Mouse (Mus musculus) left cerebral cortex, postnatal 36 days (tissue): ENCODE measurements around the gene Sgsm3. TPM values are rescaled to one million over a fixed set of nuclear protein-coding genes. Genes with fewer than 3 reads are reported as not detected.
A peak's percentile ranks its signal among the peaks of the same experiment; 100 is the strongest.

Experiments used
- DNase-seq, 2 experiments: peaks; one replicate each; pipeline ENCODE4 v3.0.0; 2021 to 2022; ENCODE audit warnings: low spot score in 2 of 2, mixed read lengths in 1 of 2
- intact Hi-C: fragments of 180-260 bp; cut with DNase I; formaldehyde crosslinking; loops from one replicate; pipeline ENCODE4 v1.15.1; 2025
- total RNA-seq, 2 experiments: library from RNA; stranded (reverse); gene quantifications; 2 replicates each; pipeline ENCODE4 v1.2.3; 2021

Gene Sgsm3
- total RNA-seq, 2 experiments from 2014 or later: 87.8 to 97.0 TPM

DNA sequence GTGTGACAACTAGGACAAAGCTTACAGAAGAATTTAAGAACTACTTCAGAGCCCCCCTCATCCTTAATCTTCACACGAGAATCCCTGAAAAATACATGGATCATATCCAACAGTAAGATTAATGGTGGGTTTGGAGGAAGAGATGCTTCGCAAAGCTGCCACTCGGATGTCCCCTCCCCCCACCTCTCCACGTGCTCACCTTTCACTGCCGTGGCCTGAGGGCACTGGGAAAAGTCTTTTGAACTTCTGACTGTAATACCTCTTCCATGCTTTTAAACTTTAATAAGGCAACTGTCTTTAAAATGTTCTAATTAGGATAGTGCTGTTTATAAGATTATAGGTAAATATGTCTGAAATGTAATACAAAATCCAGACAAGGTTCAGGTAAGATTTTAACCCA lies 3.3 kb upstream of the Sgsm3 start:
- intact Hi-C loops: no loop called here
- no peak for DNase-seq

DNA sequence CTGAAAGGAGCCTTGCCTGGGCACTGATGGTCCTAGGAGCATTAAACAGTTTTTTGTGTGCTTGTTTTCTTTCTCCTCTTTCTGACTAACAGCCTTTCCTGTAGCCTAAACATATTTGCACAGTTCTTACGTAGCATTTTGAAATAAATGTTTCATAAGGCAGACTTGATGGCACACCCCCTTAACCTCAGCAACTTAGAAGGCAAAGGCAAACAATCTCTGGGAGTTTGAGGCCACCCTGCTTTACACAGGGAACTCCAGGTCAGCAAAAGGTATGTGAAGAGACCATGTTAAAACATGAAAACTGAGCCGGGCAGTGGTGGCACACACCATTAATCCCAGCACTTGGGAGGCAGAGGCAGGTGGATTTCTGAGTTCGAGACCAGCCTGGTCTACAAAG lies 1.9 kb upstream of the Sgsm3 start:
- intact Hi-C loops: no loop called here
- DNase-seq: no peak

DNA sequence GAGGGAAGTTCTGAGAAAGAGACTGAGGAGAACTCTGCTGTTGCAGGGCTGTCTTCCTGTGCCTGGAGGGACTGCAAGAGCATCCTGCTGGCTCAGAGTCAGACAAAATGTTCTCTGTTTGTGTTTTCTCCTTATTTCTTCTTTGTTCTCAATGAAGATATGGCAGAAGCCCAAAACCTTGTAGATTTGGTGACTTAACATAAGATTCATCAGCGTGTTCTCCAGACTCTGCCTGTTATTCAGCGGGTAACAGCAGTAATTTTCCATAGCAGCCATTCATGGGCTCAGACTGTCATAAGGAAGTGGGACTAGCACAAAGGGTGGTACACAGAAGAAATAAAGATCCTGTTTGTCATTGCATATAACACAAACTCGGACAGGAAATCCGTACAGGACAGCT lies 2.0 kb downstream of the Sgsm3 start:
- DNase-seq: no peak

DNA sequence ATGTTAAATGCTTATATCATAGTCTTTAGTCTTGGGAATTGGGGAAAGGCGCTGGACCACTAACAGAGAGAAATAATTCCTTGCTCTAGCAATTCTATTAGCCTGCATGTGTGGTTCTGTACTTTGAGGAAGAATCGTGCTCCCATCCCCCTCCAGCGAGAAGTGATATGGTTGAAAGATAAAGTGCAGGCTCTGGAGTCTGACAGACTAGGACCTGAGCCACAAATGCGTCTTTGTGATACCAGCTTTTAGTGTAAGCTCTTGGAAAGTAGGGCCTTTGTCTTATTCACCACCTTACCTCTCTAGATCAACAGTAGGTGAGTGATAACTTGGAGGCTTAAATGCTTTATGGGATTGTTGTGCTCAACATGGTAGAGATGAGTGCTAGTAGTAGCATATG lies 3.6 kb downstream of the Sgsm3 start:
- no peak for DNase-seq
- intact Hi-C loops: no loop called here

More for the DNA sequence above, 2.0 kb downstream of the Sgsm3 start:
- intact Hi-C loops: no loop called here

DNA sequence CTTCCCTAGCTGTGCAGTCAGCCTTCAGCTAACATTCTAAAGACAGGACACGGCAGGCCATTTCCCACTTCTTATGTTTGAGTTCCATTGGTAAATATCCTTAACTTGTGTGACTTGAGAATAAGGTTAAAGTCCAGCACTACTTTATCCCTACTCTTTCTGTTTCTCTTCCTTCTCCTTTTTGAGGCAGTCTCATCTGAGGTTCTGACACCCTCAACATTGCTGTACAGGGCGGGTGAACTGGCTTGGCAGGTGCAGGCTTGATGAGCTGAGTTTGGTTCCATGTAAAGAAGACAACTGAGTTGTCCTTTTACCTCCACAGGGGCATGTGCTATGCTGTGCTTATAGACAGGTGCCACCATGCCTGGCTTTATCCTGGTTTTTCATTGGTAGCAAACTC lies 5.7 kb downstream of the Sgsm3 start:
- intact Hi-C loops: no loop called here
- no peak for DNase-seq

DNA sequence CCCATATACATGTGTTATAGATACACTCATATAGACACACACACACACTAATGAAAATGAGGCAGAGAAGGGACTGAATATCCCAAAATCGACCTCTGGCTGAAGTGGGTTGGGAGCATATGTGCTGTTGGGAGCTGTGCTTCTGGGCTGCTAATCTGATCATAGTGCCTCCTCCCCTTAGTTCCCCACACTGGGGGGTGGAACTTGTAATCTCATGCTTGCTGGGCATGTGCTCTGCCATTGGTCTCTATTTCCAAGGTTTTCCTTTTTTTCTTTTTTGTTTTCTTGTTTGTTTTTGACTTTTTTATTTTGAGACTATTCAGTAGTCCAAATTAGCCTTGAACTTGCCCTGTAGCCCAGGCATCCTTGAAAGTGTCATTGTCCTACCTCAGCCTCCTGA lies 10.8 kb downstream of the Sgsm3 start:
- DNase-seq: no peak
- intact Hi-C loops: no loop called here

DNA sequence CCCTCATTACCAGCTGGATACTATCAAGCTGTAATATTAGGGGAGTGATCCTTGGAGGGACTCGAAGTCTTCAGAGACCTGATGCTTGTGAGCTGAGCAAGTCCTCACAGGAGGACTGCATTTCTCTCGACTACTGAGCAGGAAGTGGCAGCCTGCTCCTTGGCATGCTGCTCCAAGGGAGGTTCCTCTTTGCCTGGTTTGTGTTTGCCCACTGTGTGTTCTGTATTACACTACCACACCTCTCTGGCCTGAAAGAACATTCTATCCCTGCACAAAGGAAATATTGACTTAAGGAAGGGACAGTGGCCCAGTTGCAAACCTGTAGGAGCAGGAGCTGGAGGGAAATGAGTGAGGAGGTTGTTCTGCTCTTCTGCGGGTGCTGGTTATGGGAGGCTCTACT lies 12.1 kb downstream of the Sgsm3 start:
- DNase-seq: no peak
- intact Hi-C loops: no loop called here

DNA sequence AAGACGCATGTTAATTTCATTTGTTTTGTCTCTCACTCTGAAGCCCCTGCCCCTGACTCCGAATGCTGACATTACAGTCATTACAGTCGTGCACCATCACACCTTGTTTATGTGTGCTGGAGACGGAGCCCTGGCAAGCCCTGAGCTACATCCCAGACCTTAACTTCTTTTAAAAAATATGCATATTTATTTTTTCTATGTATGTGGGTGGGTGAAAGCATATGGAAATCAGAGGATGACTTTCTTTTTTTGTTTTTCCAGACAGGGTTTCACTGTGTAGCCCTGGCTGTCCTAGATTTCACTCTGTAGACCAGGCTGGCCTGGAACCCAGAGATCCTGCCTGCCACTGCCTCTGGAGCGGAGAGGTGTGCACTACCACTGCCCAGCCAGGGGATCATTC lies 17.4 kb downstream of the Sgsm3 start:
- DNase-seq: no peak
- intact Hi-C loops: no loop called here

DNA sequence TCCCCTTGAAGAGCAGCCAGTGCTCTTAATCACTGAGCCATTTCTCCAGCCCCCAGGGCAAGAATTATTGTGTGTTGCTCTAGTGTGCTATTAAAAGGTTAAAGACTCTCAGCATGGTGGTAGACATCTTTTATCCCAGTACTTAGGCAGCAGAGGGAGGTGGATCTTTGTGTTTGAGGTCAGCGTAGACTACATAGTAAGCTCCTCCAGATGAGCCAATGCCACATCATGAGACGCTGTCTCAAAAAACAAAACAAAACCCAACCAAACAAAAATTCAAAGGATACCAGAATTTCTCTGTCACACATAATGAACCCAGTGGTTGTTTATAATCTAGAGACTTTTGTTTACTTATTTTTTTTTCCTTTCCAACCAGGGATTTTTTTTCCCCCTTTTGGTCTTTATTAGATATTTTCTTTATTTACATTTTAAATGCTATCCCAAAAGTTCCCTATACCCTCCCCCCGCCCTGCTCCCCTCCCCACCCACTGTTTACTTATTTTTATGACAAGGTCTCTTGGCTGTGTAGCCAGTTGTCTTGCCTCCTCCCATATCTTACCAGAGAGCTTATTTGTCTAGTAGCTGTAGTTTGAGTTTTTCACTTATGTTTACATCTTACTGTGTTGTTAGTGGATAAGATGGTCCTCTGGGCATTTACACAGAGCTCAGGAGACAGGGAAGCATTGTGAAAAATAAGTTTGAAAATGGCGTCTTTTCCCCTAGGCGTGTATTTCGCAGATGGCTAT lies 18.7 kb downstream of the Sgsm3 start:
- intact Hi-C loops: no loop called here
- DNase-seq: no peak

DNA sequence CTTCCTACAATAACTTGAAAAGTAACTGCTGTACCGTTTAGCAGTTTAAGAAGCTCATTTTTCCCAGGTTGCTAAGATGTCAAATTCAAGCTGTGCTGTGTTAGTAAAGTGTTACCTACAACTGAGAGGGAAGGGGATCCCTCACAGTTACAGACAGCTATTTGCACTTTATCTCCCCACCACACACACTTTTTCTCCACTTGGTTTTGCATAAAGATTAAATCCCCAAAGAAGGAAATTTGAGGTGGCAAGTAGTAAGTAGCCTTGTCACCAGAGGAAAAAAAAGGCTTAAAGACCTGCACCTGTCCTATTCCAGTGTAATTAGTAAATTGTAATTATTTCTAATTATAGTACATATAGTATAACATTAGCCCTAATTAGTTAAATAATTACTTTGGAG lies 19.5 kb downstream of the Sgsm3 start:
- intact Hi-C loops: no loop called here
- DNase-seq: no peak

DNA sequence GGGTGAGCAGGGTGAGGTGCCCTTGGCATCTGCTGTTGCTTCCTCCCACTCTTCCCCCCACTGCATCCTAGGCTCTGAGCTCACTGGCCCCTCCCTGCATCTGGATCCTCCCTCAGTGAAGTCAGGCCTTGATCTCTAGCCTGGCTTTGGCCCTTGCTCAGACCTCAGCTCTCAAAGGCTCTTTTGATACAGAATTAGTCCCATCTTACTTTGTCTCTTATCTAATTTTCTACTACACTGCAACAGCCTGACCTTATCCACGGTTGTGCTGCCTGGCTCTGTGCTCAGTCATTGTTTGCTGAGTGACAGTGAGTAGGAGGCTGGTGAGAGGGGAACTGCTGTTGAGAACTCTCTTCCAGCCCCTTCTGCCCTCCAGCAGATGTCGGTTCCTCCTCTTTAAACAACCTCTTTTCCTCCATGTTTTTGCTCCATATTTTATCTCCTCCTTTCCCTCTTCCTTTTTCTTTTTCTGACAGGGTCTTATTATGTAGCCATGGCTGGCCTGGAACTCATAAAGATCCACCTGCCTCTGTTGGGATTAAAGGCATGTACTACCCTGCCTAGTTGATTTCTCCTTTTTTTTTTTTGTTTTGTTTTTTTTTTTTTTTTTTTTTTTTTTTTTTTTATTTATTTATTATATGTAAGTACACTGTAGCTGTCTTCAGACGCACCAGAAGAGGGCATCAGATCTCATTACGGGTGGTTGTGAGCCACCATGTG lies 23.0 kb downstream of the Sgsm3 start:
- intact Hi-C loops: no loop called here
- DNase-seq: no peak

DNA sequence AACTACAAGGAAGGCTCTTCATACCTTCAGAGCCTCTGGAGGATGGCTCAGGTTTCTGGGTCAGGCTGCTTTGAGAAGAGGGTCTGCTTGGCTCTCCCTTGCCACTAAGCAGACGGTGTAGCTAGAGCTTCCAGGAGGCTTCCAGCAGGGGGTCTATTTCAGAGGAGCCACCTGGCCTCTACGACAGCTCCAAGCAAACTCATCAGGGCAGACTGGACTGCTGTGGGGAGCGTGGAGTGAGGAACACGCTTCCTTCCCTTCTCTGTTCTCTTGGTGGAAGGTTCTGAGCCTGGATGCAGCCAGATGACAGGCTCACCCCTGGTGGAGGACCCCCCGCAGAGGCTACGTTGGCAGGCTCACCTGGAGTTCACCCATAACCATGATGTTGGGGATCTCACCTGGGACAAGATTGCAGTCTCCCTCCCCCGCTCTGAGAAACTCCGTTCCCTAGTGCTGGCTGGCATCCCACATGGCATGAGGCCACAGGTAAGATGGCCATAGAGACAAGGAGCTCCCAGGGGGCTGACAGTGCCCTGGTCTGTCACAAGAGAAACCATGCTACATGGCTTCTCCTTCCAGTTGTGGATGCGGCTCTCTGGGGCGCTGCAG lies 28.7 kb downstream of the Sgsm3 start:
- DNase-seq: no peak
- intact Hi-C loops: no loop called here

DNA sequence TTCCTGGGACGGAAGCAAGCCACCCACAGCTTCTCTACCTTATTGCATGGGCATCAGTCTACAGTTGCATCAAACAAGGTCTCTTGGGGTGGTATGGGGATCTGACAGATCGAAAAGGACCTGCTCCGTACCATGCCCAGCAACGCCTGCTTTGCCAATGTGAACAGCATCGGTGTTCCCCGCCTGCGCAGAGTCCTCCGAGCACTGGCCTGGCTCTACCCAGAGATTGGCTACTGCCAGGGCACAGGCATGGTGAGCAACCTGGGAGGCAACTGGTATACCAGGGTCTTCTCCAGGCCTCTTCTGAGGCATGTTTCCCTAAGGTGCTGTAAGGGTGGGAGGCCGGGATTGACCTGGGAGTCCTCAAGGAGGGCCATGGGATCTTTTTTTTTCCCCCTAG lies 29.8 kb downstream of the Sgsm3 start:
- DNase-seq: no peak
- intact Hi-C loops: no loop called here

DNA sequence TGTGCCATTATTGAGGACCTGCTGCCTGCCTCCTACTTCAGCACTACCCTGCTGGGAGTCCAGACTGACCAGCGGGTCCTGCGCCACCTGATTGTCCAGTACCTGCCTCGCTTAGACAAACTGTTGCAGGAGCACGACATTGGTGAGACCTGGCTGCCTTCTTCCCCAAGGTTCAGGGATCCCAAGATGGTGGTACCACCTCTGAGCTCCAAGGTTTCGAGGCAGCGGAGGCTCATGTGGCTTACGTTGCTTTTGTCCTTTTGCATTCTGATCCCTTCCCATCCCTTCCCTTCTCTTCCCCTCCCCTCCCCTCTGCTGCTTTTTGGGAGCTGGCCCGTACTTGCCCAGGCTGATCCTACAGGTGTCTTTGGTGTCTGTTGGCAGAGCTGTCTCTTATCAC lies 30.3 kb downstream of the Sgsm3 start:
- DNase-seq: no peak
- intact Hi-C loops: no loop called here

DNA sequence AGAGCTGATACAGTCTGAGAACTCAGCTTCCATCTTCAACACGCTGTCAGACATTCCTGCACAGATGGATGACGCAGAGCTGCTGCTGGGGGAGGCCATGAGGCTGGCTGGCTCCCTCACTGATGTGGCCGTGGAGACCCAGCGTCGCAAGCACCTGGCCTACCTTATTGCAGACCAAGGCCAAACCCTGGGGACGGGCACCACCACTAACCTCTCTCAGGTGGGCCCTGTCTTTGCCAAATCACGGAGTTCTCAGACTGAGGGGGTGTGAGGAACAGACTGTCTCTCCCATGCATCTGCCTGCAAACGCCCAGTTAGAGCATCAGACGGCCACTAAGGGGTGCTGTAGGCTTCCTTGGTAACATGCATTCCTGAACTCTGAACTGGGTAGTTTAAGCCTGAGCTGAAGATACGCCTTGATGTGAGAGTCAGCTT lies 31.1 kb downstream of the Sgsm3 start:
- DNase-seq: peak in 1 of 2 experiments; percentile 63
- intact Hi-C loops: no loop called here

DNA sequence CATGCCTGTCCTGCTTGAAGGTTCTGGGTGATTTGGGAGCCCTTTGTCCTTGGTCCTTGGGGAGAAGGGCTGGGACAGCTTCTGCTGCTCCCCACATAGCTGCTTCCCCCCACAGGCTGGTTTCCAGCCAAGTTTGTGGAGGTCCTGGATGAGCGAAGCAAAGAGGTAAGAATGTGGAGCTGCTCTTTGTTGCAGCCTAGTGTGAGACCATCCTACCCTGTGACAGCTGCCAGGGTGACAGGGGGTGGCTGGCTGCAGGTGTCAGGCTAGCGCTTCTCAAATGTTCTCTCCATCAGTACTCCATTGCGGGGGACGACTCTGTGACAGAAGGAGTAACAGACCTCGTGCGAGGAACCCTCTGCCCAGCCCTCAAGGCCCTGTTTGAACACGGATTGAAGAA lies 32.5 kb downstream of the Sgsm3 start:
- intact Hi-C loops: no loop called here
- DNase-seq: no peak

DNA sequence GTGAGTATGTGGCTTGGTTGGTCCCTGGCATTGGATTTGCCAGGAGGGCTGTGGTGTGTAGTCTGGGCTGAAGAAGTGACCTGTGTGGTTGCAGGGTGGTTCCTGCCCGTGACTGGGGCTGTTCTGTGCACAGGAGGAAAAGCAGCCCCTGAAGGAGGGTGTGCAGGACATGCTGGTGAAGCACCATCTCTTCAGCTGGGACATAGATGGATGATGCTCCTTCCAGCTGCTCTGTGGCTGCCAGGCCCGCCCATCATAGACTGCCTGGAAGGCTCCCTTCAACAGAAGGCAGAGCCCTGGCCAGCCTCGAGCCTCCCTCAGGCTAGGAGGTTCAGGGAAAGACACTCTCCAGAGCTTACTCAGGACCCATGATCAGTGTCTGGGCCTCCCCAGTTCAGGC lies 34.0 kb downstream of the Sgsm3 start:
- no peak for DNase-seq

DNA sequence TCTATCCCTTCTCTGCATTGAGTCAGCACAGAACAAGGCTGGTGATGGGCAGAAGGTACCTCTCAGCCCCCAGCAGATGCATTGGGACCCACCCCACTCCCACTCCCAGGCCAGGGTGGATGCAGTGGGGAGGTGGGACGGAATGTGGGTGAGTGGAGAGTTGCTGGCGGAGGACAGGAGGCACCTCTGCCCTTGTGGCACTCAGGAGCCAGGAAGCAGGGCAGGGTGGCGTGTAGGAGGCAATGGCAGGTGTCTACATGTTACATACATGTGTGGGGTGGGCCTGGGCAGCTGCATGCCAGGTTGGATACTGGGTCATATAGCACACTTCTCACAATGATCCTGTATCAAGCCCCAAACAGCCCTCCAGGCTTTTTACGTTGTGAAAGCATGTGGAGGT lies 34.8 kb downstream of the Sgsm3 start:
- DNase-seq: no peak
- intact Hi-C loops: no loop called here

More for the DNA sequence above, 34.0 kb downstream of the Sgsm3 start:
- intact Hi-C loops: no loop called here

DNA sequence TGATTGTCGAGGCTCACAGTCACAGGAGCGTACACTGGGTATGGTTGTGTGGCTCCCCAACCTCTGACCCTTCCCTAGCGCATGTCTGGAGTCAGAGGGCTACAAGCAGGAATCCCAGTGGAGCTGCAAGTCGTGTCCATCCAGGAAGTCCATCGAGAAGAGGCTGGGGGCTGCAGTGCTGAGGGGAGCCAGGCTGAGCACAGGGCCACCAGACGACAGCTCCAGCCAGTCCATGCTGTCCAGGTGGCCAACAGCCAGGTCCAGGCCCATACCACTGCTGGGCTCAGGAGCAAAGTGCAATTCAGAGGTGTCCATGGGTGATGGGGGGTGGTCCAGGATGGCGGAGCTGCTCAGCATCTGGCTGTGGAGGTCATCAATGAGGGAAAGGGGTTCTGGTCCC lies 35.6 kb downstream of the Sgsm3 start:
- DNase-seq: no peak
- intact Hi-C loops: no loop called here

DNA sequence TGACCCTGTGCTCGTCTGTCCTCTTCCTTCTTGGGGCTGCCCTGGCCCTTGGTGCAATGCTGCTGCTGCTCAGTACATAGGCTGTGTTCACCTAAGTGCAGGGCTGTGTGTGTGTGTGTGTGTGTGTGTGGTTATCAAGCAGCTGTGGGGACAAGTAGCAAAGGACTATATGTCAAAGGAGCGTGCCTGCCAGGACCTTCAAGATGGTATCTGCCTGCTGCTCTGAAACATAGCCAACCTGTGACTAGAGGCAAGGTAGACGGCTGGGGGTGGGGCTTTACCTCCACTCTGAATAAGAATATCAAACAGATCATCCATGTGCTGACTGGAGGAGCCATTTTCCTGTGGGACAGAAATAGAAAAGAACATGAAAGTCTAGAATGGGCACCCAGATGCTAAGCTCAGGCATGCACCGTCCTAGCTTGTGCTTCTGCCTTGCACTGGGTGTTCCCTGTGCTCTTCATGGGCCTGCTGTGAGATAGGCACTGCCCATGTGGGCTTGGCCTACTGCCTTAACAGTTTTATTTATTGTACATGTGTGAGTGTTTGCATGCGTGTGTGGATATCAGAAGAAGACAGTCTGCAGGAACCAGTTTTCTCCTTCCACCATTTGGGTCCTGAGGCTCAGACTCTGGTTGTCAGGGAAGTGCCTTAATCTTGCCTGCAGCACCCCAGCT lies 37.6 kb downstream of the Sgsm3 start:
- intact Hi-C loops: no loop called here
- no peak for DNase-seq

DNA sequence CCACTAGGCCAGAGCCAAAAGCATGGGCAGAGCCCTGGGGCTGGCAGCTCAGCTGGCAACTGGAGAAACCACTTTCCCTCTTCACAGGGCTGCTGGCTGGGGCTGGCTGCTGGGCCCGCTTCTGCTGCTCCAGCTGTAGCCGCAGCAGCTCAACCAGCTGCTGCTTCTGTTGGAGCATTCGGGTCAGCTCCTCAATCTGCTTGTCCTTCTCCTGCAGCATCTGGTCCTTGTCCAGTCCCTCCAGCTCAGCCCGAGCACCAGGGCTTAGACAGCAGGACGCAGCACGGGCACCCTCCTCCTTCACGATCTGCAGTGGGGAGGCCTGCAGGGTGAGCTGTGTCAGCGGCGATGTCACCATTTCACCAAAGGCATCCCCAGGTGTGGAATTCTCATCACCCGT lies 38.9 kb downstream of the Sgsm3 start:
- DNase-seq: no peak
- intact Hi-C loops: no loop called here
